Mouse (Mus musculus) CH12.LX (cell line): ENCODE measurements around the gene Rsad1. TPM values are rescaled to one million over a fixed set of nuclear protein-coding genes. Genes with fewer than 3 reads are reported as not detected.

Experiments used
- DNase-seq: peaks from one replicate; pipeline ENCODE4 v3.0.0-alpha.2; 2013; ENCODE audit errors: extremely low read depth
- H3K27ac ChIP-seq: 2 replicates; pipeline ENCODE4 v1.5.1; 2012; ENCODE audit warnings: low read depth, mild to moderate bottlenecking, control low read depth, moderate library complexity; ENCODE audit not compliant: insufficient read depth
- H3K27me3 ChIP-seq: replicated peaks from 2 replicates; pipeline ENCODE3; 2012; ENCODE audit warnings: inconsistent platforms
- H3K36me3 ChIP-seq, 2 experiments: replicated peaks in 1 of 2; 2 replicates each; pipeline versions ENCODE3 to v1.6.1; 2012; ENCODE audit warnings: inconsistent platforms in 1 of 2, low read length in 1 of 2, mild to moderate bottlenecking in 1 of 2, mixed read lengths in 1 of 2, moderate library complexity in 1 of 2; ENCODE audit not compliant: control insufficient read depth in 1 of 2, insufficient read depth in 1 of 2
- H3K4me1 ChIP-seq, 2 experiments: 2 replicates each; pipeline ENCODE4 v1.6.1; 2012; ENCODE audit warnings: inconsistent platforms in 1 of 2, moderate library complexity in 1 of 2; ENCODE audit not compliant: insufficient read depth in 2 of 2, control insufficient read depth in 1 of 2
- H3K4me2 ChIP-seq: 2 replicates; pipeline ENCODE4 v1.6.1; 2012; ENCODE audit warnings: low read depth, mild to moderate bottlenecking, control low read depth; ENCODE audit not compliant: poor library complexity, insufficient read depth, severe bottlenecking
- H3K4me3 ChIP-seq, 3 experiments: fragments of 150-350 bp in 1 of 3; sonication (generic) in 1 of 3; replicated peaks in 1 of 3; 2 replicates each; pipeline versions ENCODE3 to v1.5.1; 2011 to 2012; ENCODE audit warnings: low read depth in 2 of 3, low read length in 2 of 3, mild to moderate bottlenecking in 2 of 3, moderate library complexity in 2 of 3, control low read depth in 1 of 3, improper control_type of control experiment in 1 of 3, inconsistent platforms in 1 of 3, mixed read lengths in 1 of 3; ENCODE audit not compliant: poor library complexity in 1 of 3
- H3K79me2 ChIP-seq: replicated peaks from 2 replicates; pipeline ENCODE4 v1.6.1; 2012; ENCODE audit warnings: mild to moderate bottlenecking, moderate library complexity; ENCODE audit not compliant: control insufficient read depth, poor library complexity, insufficient read depth, severe bottlenecking; ENCODE audit errors: extremely low read depth
- H3K9ac ChIP-seq: 2 replicates; pipeline ENCODE4 v1.6.1; 2012; ENCODE audit warnings: low read depth, mild to moderate bottlenecking, control low read depth, moderate library complexity; ENCODE audit not compliant: insufficient read depth
- H3K9me3 ChIP-seq: replicated peaks from 2 replicates; pipeline ENCODE3; 2012; ENCODE audit warnings: low read length, inconsistent platforms, mixed read lengths
- E2F4 ChIP-seq: IDR thresholded peaks from 2 replicates; pipeline ENCODE4 v1.6.1; 2011; ENCODE audit warnings: low read depth, low read length, improper control_type of control experiment; ENCODE audit not compliant: insufficient replicate concordance
- ELF1 ChIP-seq: IDR thresholded peaks from 2 replicates; pipeline ENCODE4 v1.6.1; 2014; ENCODE audit warnings: low read depth, mild to moderate bottlenecking, inconsistent platforms, low read length, improper control_type of control experiment
- EP300 ChIP-seq: IDR thresholded peaks from 2 replicates; pipeline ENCODE4 v1.6.1; 2011; ENCODE audit warnings: low read length, improper control_type of control experiment
- ETS1 ChIP-seq: conservative IDR thresholded peaks from 2 replicates; pipeline ENCODE4 v1.6.1; 2012; ENCODE audit warnings: low read depth, mild to moderate bottlenecking, inconsistent platforms, low read length, improper control_type of control experiment, moderate library complexity
- GABPA ChIP-seq: IDR thresholded peaks from 2 replicates; pipeline ENCODE4 v1.6.1; 2012; ENCODE audit warnings: low read depth, low read length, improper control_type of control experiment, inconsistent platforms; ENCODE audit not compliant: insufficient replicate concordance
- IRF4 ChIP-seq: IDR thresholded peaks from 2 replicates; pipeline ENCODE4 v1.6.1; 2014; ENCODE audit warnings: low read depth, mild to moderate bottlenecking, inconsistent platforms, low read length, improper control_type of control experiment
- JUN ChIP-seq: IDR thresholded peaks from 2 replicates; pipeline ENCODE4 v1.6.1; 2011; ENCODE audit warnings: low read depth, mild to moderate bottlenecking, low read length, improper control_type of control experiment, moderate library complexity; ENCODE audit not compliant: insufficient read depth
- MAFK ChIP-seq: IDR thresholded peaks from 2 replicates; pipeline ENCODE4 v1.6.1; 2011; ENCODE audit warnings: low read length, improper control_type of control experiment; ENCODE audit not compliant: insufficient replicate concordance
- MAX ChIP-seq: IDR thresholded peaks from 2 replicates; pipeline ENCODE4 v1.6.1; 2011; ENCODE audit warnings: low read length, improper control_type of control experiment
- MXI1 ChIP-seq: IDR thresholded peaks from 2 replicates; pipeline ENCODE4 v1.6.1; 2011; ENCODE audit warnings: mild to moderate bottlenecking, low read depth, low read length, improper control_type of control experiment
- MYC ChIP-seq: IDR thresholded peaks from 2 replicates; pipeline ENCODE4 v1.6.1; 2011; ENCODE audit warnings: low read depth, mild to moderate bottlenecking, improper control_type of control experiment, low read length
- NELFE ChIP-seq: IDR thresholded peaks from 2 replicates; pipeline ENCODE4 v1.6.1; 2011; ENCODE audit warnings: low read depth, low read length, improper control_type of control experiment
- NRF1 ChIP-seq: IDR thresholded peaks from 2 replicates; pipeline ENCODE4 v1.6.1; 2014; ENCODE audit warnings: low read depth, mild to moderate bottlenecking, inconsistent platforms, low read length, improper control_type of control experiment, moderate library complexity
- PAX5 ChIP-seq: IDR thresholded peaks from 2 replicates; pipeline ENCODE4 v1.6.1; 2012; ENCODE audit warnings: low read length, inconsistent platforms, mixed read lengths
- POLR2A ChIP-seq: IDR thresholded peaks from 2 replicates; pipeline ENCODE4 v1.6.1; 2011; ENCODE audit warnings: low read depth, mild to moderate bottlenecking, improper control_type of control experiment, low read length
- RAD21 ChIP-seq: IDR thresholded peaks from 2 replicates; pipeline ENCODE4 v1.6.1; 2011; ENCODE audit warnings: low read depth, mild to moderate bottlenecking, low read length, improper control_type of control experiment, moderate library complexity
- RCOR1 ChIP-seq: conservative IDR thresholded peaks from 2 replicates; pipeline ENCODE4 v1.6.1; 2012; ENCODE audit warnings: low read depth, mild to moderate bottlenecking, inconsistent platforms, low read length, improper control_type of control experiment
- SIN3A ChIP-seq: IDR thresholded peaks from 2 replicates; pipeline ENCODE4 v1.6.1; 2012; ENCODE audit warnings: low read length, improper control_type of control experiment, inconsistent platforms
- UBTF ChIP-seq: IDR thresholded peaks from 2 replicates; pipeline ENCODE4 v1.6.1; 2012; ENCODE audit warnings: low read depth, mild to moderate bottlenecking, inconsistent platforms, low read length, improper control_type of control experiment, moderate library complexity
- USF2 ChIP-seq: conservative IDR thresholded peaks from 2 replicates; pipeline ENCODE4 v1.6.1; 2011; ENCODE audit warnings: low read depth, low read length, improper control_type of control experiment
- ZKSCAN1 ChIP-seq: IDR thresholded peaks from 2 replicates; pipeline ENCODE4 v1.6.1; 2012; ENCODE audit warnings: low read depth, inconsistent platforms, low read length, improper control_type of control experiment, borderline replicate concordance
- ZMIZ1 ChIP-seq: IDR thresholded peaks from 2 replicates; pipeline ENCODE4 v1.6.1; 2012; ENCODE audit warnings: low read depth, mild to moderate bottlenecking, inconsistent platforms, low read length, improper control_type of control experiment
- dilution Hi-C: fragments of 300-500 bp; cut with MboI; formaldehyde crosslinking; loops from 2 replicates; pipeline ENCODE4 v1.14.3; 2020; ENCODE audit warnings: low sequenced_read_pairs; ENCODE audit not compliant: extremely low pct_unique_long_range_greater_than_20kb, extremely low pct_ligation_motif_present
- in situ Hi-C: fragments of 300-500 bp; cut with MboI; formaldehyde crosslinking; loops from 3 replicates; pipeline ENCODE4 v1.14.3; 2019; ENCODE audit warnings: low sequenced_read_pairs, low pct_ligation_motif_present, low pct_unique_long_range_greater_than_20kb, mixed read lengths
- polyA plus RNA-seq: library from polyadenylated mRNA; unstranded; fragments of >175 nt; gene quantifications from 2 replicates; pipeline ENCODE4 v1.2.1, GENCODE M21; 2012; ENCODE audit warnings: low read depth; ENCODE audit not compliant: insufficient read length
- total RNA-seq, 2 experiments: library from RNA; depleted of rRNA; stranded (reverse); fragments of 300-350 nt in 1 of 2; fragments of >200 nt in 1 of 2; gene quantifications; 2 replicates each; pipeline ENCODE4 v1.2.3; 2012 to 2014

The Rsad1 gene
- total and polyA plus RNA-seq, 3 experiments = 7.3 to 9.3 (median 9.2) TPM

GRCm38 (mm10) chr11:94567326-94567725 lies 18.3 kb upstream of the Rsad1 start:
- H3K79me2 ChIP-seq = no peaks in the 10 kb centered on the region
- dilution Hi-C loops (no loop called here), in situ Hi-C loops (no loop called here)
- H3K4me1 ChIP-seq = peaks cover 0 to 10% of the 10 kb centered on the region in 2 experiments; a peak in 2 of 4 replicates
- no peak overlapping the region for H3K4me2 ChIP-seq
- DNase-seq = no peak
- H3K36me3 ChIP-seq = peaks cover 18 to 96% of the 10 kb centered on the region in 2 experiments
- no peak overlapping the region for H3K27ac ChIP-seq
- H3K9me3 ChIP-seq = no peaks in the 10 kb centered on the region
- TF ChIP-seq USF2 (no peak), JUN (no peak), ETS1 (no peak), MXI1 (no peak), MYC (no peak), E2F4 (no peak), MAX (no peak), SIN3A (no peak), RCOR1 (no peak), UBTF (no peak), PAX5 (no peak), NELFE (no peak), EP300 (no peak), IRF4 (no peak), MAFK (no peak), ELF1 (no peak), ZKSCAN1 (no peak), NRF1 (no peak)
- TF ChIP-seq, all 38 proteins: peak for 0
- Histone ChIP-seq H3K27me3 (no peaks in the 10 kb centered on the region), H3K4me3 (no peak overlapping the region), H3K9ac (no peak overlapping the region)

GRCm38 (mm10) chr11:94566534-94566933 lies 17.5 kb upstream of the Rsad1 start:
- in situ Hi-C loops = no loop called here
- no peaks in the 10 kb centered on the region for H3K27me3 ChIP-seq
- no peak for DNase-seq
- TF ChIP-seq POLR2A (no peak), PAX5 (no peak), ZMIZ1 (no peak), JUN (no peak), MXI1 (no peak), RAD21 (no peak), UBTF (no peak), GABPA (no peak), ZKSCAN1 (no peak)
- H3K79me2 ChIP-seq = no peaks in the 10 kb centered on the region
- no peak overlapping the region for H3K9ac ChIP-seq
- no peak overlapping the region for H3K4me3 ChIP-seq
- no peak overlapping the region for H3K27ac ChIP-seq
- H3K36me3 ChIP-seq = peaks cover 18 to 94% of the 10 kb centered on the region in 2 experiments
- dilution Hi-C loops = no loop called here
- H3K9me3 ChIP-seq = no peaks in the 10 kb centered on the region
- H3K4me2 ChIP-seq = no peak overlapping the region
- H3K4me1 ChIP-seq = peaks cover 0 to 10% of the 10 kb centered on the region in 2 experiments; a peak in 2 of 4 replicates
